Mouse (Mus musculus): ENCODE data around the gene Ptprn.
"Not testable (repeated sequence)": the region's sequence is repeated elsewhere in the genome, so short reads cannot be mapped to it uniquely, and the experiment has no call there.

The Ptprn gene

DNA sequence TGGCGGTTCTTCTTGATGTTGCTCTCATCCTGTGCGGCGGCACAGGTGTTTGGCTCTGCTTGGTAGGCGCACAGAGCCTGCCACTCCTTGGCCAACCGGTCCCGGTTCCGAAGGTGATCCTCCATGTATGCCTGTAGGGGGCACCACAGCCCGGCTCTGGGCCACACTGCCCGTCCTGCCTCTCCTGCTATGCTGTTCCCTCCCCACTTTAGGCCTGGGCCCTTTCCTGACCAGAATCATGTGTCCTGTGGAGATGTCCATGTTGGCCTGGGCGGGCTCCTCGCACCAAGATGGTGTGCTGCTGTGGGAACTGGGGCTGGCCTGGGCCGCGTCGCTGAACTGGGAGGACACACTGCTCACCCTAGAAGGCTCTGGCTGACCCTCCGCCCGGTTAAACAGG, 11.3 kb downstream of the Ptprn start:
- no peak for DNase-seq (ENCODE audit: low spot score in 2 of 2)

- no peak for DNase-seq (ENCODE audit: low spot score in 2 of 2)
These were observed 12.0 kb downstream of the Ptprn start for GRCm38 (mm10) chr1:75252308-75252707.

- peak; percentile 88 for DNase-seq (ENCODE audit: low spot score in 2 of 2)
These were observed 13.0 kb downstream of the Ptprn start for GRCm38 (mm10) chr1:75251112-75251970.

GRCm38 (mm10) chr1:75250498-75250897, 13.8 kb downstream of the Ptprn start:
- no peak for DNase-seq (ENCODE audit: low spot score in 2 of 2)

- DNase-seq (ENCODE audit: low spot score in 2 of 2): no peak
These were observed 16.1 kb downstream of the Ptprn start for GRCm38 (mm10) chr1:75248041-75248772.

DNA sequence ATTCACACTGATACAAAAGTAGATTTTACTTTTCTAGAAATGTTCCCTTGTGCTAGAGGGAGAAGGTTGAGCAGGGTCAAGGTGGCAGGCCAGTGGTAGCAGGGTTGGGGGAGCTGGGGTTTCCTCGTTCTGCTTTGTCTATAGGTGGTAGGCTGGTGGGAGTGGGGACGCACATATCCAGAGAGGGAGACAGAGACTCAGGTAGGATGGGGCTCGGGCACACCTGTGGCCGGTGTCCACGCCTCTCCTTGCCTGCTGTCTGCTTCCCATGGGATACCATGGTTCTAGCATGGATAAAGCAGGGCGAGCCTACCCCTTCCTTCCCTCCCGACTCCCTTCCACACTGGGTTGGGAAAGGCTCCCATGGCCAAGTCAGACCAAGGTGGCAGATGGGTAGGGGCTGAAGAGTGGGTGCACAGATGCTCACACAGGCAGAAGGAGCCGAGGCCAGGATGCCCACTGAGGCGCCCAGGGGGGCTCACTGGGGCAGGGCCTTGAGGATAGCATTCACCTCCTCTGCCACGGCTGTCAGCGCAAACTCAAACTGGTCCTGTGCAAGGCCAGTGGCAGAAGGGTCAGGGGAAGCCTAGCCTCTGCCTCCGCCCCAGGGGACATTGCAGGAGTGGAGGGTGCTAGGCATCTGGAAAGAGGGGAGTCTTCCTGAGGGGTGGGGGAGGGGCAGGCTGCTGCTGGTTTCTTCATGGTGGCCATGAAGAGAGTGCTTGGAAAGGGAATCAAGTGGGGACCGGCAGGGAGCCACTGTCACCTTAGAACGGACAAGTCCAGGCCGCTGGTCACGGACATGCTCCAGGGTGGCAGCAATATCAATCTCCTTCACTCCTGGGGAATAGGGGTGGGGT, 17.0 kb downstream of the Ptprn start:
- DNase-seq (ENCODE audit: low spot score in 2 of 2): no peak

DNA sequence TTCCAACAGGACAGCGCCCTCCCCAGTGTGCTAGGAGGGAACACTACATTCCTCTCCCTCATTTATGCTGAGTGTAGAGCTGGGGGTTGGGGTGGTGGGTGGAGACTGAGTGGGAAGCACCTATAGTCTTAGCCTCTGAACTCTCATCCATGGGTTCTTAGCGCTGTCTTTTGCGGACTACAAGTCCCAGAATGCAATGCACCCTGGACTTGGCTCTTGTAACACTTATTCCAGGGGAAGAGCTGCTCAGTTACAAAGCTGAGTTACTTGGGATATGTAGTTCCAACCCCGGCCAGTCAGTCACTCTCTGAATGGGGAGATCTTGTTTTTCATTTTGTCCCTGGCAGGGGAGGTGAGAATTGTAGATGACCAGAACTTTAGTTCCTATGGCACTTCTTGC, 19.5 kb downstream of the Ptprn start:
- no peak for DNase-seq (ENCODE audit: low spot score in 2 of 2)

DNA sequence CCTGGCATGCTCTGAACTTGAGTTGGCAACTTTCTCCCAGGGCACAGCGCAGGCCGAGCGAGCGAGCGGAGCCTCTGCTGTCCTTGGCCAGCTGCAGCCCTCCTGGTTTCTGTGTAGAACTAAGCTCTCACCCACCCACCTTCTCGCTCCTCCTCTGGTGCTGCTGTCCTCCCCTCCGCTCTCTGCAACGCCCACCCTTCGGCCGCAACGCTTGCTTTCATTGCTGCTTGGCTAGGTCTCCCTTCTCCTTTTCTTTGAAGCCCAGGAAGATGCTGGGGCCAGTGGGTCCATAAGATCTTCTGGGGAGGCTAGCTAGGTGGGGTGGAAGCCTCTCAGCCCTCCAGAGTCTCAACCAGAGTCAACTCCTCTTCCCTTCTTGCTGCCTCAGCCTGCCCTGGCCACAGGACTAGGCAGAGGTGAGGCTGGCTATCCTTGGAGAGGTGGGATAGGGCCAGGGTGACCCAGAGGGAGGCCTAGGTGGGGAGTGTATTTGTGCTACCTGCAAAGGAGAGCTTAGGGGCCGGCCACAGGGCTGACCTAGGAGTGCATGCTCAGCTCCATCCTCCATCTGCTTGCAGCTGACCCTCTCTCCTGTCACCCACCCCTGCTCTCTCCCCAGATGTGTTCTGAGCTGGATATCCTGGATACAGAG, 20.0 kb downstream of the Ptprn start:
- no peak for DNase-seq (ENCODE audit: low spot score in 2 of 2)

- DNase-seq (ENCODE audit: low spot score in 2 of 2): no peak
These were observed 20.9 kb downstream of the Ptprn start for GRCm38 (mm10) chr1:75243411-75243810.

GRCm38 (mm10) chr1:75239591-75239990, 24.7 kb downstream of the Ptprn start:
- no peak for DNase-seq (ENCODE audit: low spot score in 2 of 2)

- peak; percentile 89 to 90 for DNase-seq (ENCODE audit: low spot score in 2 of 2)
These were observed 27.9 kb downstream of the Ptprn start, which contains the start of gene Dnajb2 for GRCm38 (mm10) chr1:75236117-75237050. Gene Dnajb2 (plus strand): TSS chr1:75236406.

DNA sequence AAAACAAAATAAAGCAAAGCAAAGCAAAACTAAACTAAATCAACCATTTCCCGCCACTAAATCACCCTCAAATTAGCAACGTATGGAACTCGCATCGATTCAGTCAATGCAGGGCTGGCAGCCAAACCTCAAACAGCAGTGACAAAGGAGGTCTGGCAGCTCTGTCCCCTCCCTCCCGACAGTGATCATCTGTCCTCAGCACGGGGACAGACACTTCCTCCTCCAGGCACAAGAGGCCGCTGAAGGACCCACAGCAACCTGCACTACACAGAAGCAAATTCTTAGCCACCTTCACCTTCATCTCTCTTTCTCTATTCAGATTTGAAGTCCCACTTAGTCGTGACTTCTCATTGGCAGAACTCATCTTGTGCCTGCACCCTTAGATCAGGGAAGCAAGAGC, 29.7 kb downstream of the Ptprn start:
- DNase-seq (ENCODE audit: low spot score in 2 of 2): peak; percentile 78 to 81

GRCm38 (mm10) chr1:75232489-75232888, 31.8 kb downstream of the Ptprn start:
- not testable (repeated sequence) for DNase-seq (ENCODE audit: low spot score in 2 of 2)

DNA sequence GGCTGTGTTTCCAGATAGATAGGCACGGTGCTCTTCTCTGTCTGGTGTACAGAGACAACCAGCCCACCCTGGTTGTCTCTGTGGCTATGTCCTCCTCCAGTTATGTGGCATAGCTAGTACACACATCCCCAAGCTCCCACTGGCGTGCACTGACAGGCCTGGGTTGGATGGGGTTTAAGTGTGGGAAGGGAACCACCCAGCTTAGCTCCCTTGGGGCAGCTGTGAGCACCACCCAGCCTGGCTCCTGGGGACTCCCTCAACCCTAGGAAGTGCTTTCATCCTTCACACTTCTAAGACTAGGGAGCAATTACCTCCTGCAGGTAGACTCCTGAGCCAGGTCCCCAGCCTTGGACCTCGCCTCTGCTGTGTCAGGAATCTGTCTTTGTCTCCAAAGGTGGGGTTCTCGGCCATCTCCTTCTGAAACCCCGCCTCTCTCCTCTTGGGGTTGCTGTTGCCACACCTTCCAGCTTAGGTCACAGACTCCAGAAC, 32.6 kb downstream of the Ptprn start, which contains the start of gene A630095N17Rik:
A630095N17Rik (minus strand) TSS at position 439 of the 489 bp plus-strand sequence.
- DNase-seq (ENCODE audit: low spot score in 2 of 2): no peak

- no peak for DNase-seq (ENCODE audit: low spot score in 2 of 2)
These were observed 33.1 kb downstream of the Ptprn start for GRCm38 (mm10) chr1:75231224-75231623.

DNA sequence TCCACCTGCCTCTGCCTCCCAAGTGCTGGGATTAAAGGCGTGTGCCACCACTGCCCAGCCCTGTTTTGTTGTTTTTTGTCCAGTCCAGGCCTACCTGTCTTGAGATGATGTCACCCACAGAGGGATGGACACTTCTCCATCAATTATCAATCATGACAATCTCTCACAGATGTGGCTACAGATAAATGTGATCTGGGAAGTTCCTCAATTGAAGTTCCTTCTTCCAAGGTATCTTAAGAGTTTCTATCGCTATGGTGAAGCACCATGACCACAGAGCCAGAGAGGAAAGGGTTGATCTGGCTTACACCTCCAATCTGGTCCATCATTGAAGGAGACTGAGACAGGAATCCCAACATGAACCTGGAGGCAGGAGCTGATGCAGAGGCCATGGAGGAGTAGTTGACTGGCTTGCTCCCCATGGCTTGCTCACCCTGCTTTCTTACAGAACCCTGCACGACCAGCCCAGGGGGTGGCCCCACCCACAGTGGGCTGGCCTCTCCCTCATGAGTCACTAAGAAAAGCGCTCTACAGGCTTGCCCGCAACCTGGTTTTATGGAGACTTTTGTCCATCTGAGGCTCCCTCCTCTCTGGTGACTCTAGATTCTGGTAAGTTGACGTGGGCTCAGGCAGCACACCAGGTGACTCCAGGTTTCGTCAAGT, 33.8 kb downstream of the Ptprn start:
- no peak for DNase-seq (ENCODE audit: low spot score in 2 of 2)

GRCm38 (mm10) chr1:75229158-75229557, 35.1 kb downstream of the Ptprn start:
- DNase-seq (ENCODE audit: low spot score in 2 of 2): peak in 1 of 2 experiments; percentile 65

DNA sequence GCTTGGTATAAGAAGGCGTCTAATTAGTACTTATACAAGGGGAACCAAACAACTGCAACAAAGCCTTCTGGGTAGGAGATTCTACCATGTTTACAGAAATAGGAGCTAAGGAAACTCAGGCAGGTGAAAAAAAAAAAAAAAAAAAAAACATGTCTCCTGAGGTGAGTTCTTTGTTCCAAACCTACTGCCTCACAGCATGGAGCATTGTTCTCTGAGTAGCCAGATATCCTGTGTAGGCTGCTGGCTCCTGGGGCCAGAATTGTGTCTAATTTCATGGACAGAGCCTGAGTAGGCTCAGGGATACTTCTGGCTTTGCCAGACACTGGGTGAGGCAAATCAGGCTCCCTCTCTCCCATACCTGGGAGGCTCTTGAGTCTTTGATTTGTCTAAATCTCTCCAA, 36.6 kb downstream of the Ptprn start:
- DNase-seq (ENCODE audit: low spot score in 2 of 2): no peak

DNA sequence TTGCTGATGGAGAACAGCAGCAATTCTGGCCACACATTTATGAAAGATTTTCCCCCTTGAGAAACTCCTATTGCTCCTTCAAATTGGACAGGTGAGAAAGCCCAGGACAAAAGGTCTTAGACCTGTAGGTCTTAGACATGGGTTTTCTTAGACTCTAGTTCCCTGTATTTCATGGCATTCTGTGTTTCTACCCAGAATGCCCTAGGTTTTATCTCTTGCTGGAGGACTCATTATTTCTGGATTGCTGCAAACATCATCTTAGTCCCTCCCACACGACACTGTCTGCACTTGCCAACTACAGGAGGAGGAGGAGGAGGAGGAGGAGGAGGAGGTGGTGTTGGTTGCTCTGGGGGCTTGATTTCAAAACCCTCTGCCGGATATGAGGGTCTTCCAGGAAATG, 38.2 kb downstream of the Ptprn start:
- DNase-seq (ENCODE audit: low spot score in 2 of 2): no peak

Data from spleen, postnatal 36 days (tissue).